In genomic region chr10:80215048-80215772, GRCm38 (mm10) we compare ENCODE assay signal across 12 mouse cellular contexts. TPM values are rescaled to one million over a fixed set of nuclear protein-coding genes. Genes with fewer than 3 reads are reported as not detected.
A peak's percentile ranks its signal among the peaks of the same experiment; 100 is the strongest.
DNase-seq lines count a peak whose midpoint lies in the region; ATAC-seq and TF ChIP-seq lines count a peak whose summit lies in the region.
"Had no signal": no experiment of that assay in that cellular context is flagged by ENCODE, and none has a peak within 500 bp of the region (broad histone marks: within the 10 kb centered on the region; RNA-seq: fewer than 3 reads in every experiment).

No protein-coding gene starts in this region.

- no peaks in the 10 kb centered on the region for H3K4me1 ChIP-seq in lung, postnatal 0 days (ENCODE audit: insufficient read depth, low read depth, low read length)
- peaks cover 16% of the 10 kb centered on the region for H3K4me1 ChIP-seq in embryonic facial prominence, embryonic 15.5 days
- 0 out of 2 replicates have a peak, but pooled peaks cover 2% of the 10 kb centered on the region for H3K4me1 ChIP-seq in hindbrain, embryonic 16.5 days (ENCODE audit: control insufficient read depth, insufficient read depth, low read depth, low read length)
- 0 out of 2 replicates have a peak, but pooled peaks cover 3% of the 10 kb centered on the region for H3K4me1 ChIP-seq in stomach, embryonic 15.5 days

- no peaks in the 10 kb centered on the region for H3K27me3 ChIP-seq in lung, postnatal 0 days (replicated peaks; ENCODE audit: insufficient read depth, low read length)
- no peaks in the 10 kb centered on the region for H3K27me3 ChIP-seq in embryonic facial prominence, embryonic 15.5 days
- no peaks in the 10 kb centered on the region for H3K27me3 ChIP-seq in hindbrain, embryonic 16.5 days (replicated peaks; ENCODE audit: control insufficient read depth, insufficient read depth, low read length)
- H3K27me3 ChIP-seq in stomach, embryonic 15.5 days (replicated peaks), result no peaks in the 10 kb centered on the region

- ATAC-seq in lung, postnatal 0 days, result no peak
- no peak for ATAC-seq in embryonic facial prominence, embryonic 15.5 days (ENCODE audit: insufficient number of reproducible peaks, low FRiP score, low TSS enrichment, low read depth)
- no peak for ATAC-seq in hindbrain, embryonic 16.5 days
- ATAC-seq in stomach, embryonic 15.5 days (ENCODE audit: insufficient read depth, low FRiP score, low read depth), result no peak
- ATAC-seq in activated CD4-positive, CD25-positive, alpha-beta regulatory T cell, adult 4 months, result no peak

- H3K4me2 ChIP-seq in lung, postnatal 0 days (replicated peaks; ENCODE audit: low read depth, low read length), result no peak overlapping the region
- no peak overlapping the region for H3K4me2 ChIP-seq in embryonic facial prominence, embryonic 15.5 days (replicated peaks)
- no peak overlapping the region for H3K4me2 ChIP-seq in hindbrain, embryonic 16.5 days (ENCODE audit: low read length)
- H3K4me2 ChIP-seq in stomach, embryonic 15.5 days, result no peak overlapping the region

- no peak overlapping the region for H3K9ac ChIP-seq in lung, postnatal 0 days (replicated peaks; ENCODE audit: low read depth)
- no peak overlapping the region for H3K9ac ChIP-seq in embryonic facial prominence, embryonic 15.5 days
- peak overlapping the region; percentile 38; the same call in 1 of the 2 replicates for H3K9ac ChIP-seq in hindbrain, embryonic 16.5 days (ENCODE audit: low read depth, low read length)
- H3K9ac ChIP-seq in stomach, embryonic 15.5 days, result no peak overlapping the region

- H3K27ac ChIP-seq in lung, postnatal 0 days (ENCODE audit: low read length), result no peak overlapping the region
- peak overlapping the region; percentile 40 for H3K27ac ChIP-seq in embryonic facial prominence, embryonic 15.5 days (replicated peaks)
- H3K27ac ChIP-seq in hindbrain, embryonic 16.5 days (ENCODE audit: low read depth, low read length), result no peak overlapping the region
- 0 out of 2 replicates have a peak overlapping the region, but pooled peaks have one; percentile 11 for H3K27ac ChIP-seq in stomach, embryonic 15.5 days

- no peaks in the 10 kb centered on the region for H3K36me3 ChIP-seq in lung, postnatal 0 days (ENCODE audit: insufficient read depth, low read length)
- H3K36me3 ChIP-seq in embryonic facial prominence, embryonic 15.5 days, result no peaks in the 10 kb centered on the region
- H3K36me3 ChIP-seq in hindbrain, embryonic 16.5 days (ENCODE audit: control insufficient read depth, insufficient read depth, low read length), result no peaks in the 10 kb centered on the region
- no peaks in the 10 kb centered on the region for H3K36me3 ChIP-seq in stomach, embryonic 15.5 days

- 32% methylated on average over 16 of the region's 16 CpGs for whole genome bisulfite sequencing in lung, postnatal 0 days
- WGBS in embryonic facial prominence, embryonic 15.5 days, result 23% methylated on average over 16 of the region's 16 CpGs
- WGBS in hindbrain, embryonic 16.5 days, result 18% methylated on average over 16 of the region's 16 CpGs
- WGBS in stomach, embryonic 15.5 days, result 28% methylated on average over 16 of the region's 16 CpGs

- intact Hi-C loops in left cerebral cortex, postnatal 4 days (cut with DNase I), result no loop called here

- no peak for TF ChIP-seq CTCF in lung, postnatal 0 days (IDR thresholded peaks at IDR 0.05)

- H3K4me3 ChIP-seq in lung, postnatal 0 days (ENCODE audit: low read depth, low read length), result no peak overlapping the region
- no peak overlapping the region for H3K4me3 ChIP-seq in embryonic facial prominence, embryonic 15.5 days (replicated peaks)
- no peak overlapping the region for H3K4me3 ChIP-seq in hindbrain, embryonic 16.5 days (ENCODE audit: low read length)
- H3K4me3 ChIP-seq in stomach, embryonic 15.5 days (replicated peaks), result no peak overlapping the region
- H3K4me3 ChIP-seq: erythroblast, embryonic 14.5 days had no signal

- TF ChIP-seq EP300 in lung, postnatal 0 days (IDR thresholded peaks at IDR 0.05), result no peak

- no peaks in the 10 kb centered on the region for H3K9me3 ChIP-seq in lung, postnatal 0 days (ENCODE audit: low read length)
- no peaks in the 10 kb centered on the region for H3K9me3 ChIP-seq in embryonic facial prominence, embryonic 15.5 days (replicated peaks)
- H3K9me3 ChIP-seq in hindbrain, embryonic 16.5 days (ENCODE audit: control insufficient read depth, low read length), result no peaks in the 10 kb centered on the region
- no peaks in the 10 kb centered on the region for H3K9me3 ChIP-seq in stomach, embryonic 15.5 days

- peak; percentile 28 for DNase-seq in lung, postnatal 0 days (ENCODE audit: low spot score)
- DNase-seq in lung, postnatal 10 days, result no peak
- no peak for DNase-seq in left cerebral cortex, postnatal 4 days
- no peak for DNase-seq in spleen, adult 18-20 months
- DNase-seq: kidney, postnatal 4 days; lung, postnatal 36 days had no signal

RNA-seq across cellular contexts. Expression of gene Mum1, which starts 11.0 kb away (rescaled TPM):
- polyA plus RNA-seq in lung, postnatal 0 days (2015; fragmentation: Nextera tagmentation; extraction: Ambion mirVana), result 34.0 and 36.9 TPM in 2 replicates
- polyA plus RNA-seq in embryonic facial prominence, embryonic 15.5 days (2015; fragmentation: Nextera tagmentation; extraction: Ambion mirVana), result 75.2 and 77.0 TPM in 2 replicates
- 38.0 and 38.7 TPM in 2 replicates for polyA plus RNA-seq in hindbrain, embryonic 16.5 days (2015; fragmentation: Nextera tagmentation; extraction: Ambion mirVana)
- 58.6 and 66.5 TPM in 2 replicates for polyA plus RNA-seq in stomach, embryonic 15.5 days (2015; fragmentation: Nextera tagmentation; extraction: Ambion mirVana)
- total RNA-seq in left cerebral cortex, postnatal 4 days (2021), result 10 to 100 TPM; 53.9 to 55.2 TPM
- polyA plus RNA-seq in activated CD4-positive, CD25-positive, alpha-beta regulatory T cell, adult 4 months (2017; shearing (Covaris generic)), result 10 to 100 TPM; 59.5 to 75.7 TPM

RNA-seq across cellular contexts. Expression of gene Ndufs7, which starts 33.7 kb away (rescaled TPM):
- 295 and 327 TPM in 2 replicates for polyA plus RNA-seq in lung, postnatal 0 days (2015; fragmentation: Nextera tagmentation; extraction: Ambion mirVana)
- 317 and 339 TPM in 2 replicates for polyA plus RNA-seq in embryonic facial prominence, embryonic 15.5 days (2015; fragmentation: Nextera tagmentation; extraction: Ambion mirVana)
- 349 and 361 TPM in 2 replicates for polyA plus RNA-seq in hindbrain, embryonic 16.5 days (2015; fragmentation: Nextera tagmentation; extraction: Ambion mirVana)
- polyA plus RNA-seq in stomach, embryonic 15.5 days (2015; fragmentation: Nextera tagmentation; extraction: Ambion mirVana), result 326 and 364 TPM in 2 replicates
- 100 to 1,000 TPM; 124 to 125 TPM for total RNA-seq in left cerebral cortex, postnatal 4 days (2021)
- polyA plus RNA-seq in activated CD4-positive, CD25-positive, alpha-beta regulatory T cell, adult 4 months (2017; shearing (Covaris generic)), result 100 to 1,000 TPM; 205 to 250 TPM

RNA-seq across cellular contexts. Expression of gene Efna2, which starts 35.9 kb away (rescaled TPM):
- 5.1 and 6.9 TPM in 2 replicates for polyA plus RNA-seq in lung, postnatal 0 days (2015; fragmentation: Nextera tagmentation; extraction: Ambion mirVana)
- polyA plus RNA-seq in embryonic facial prominence, embryonic 15.5 days (2015; fragmentation: Nextera tagmentation; extraction: Ambion mirVana), result 30.9 and 31.8 TPM in 2 replicates
- polyA plus RNA-seq in hindbrain, embryonic 16.5 days (2015; fragmentation: Nextera tagmentation; extraction: Ambion mirVana), result 21.5 and 22.7 TPM in 2 replicates
- polyA plus RNA-seq in stomach, embryonic 15.5 days (2015; fragmentation: Nextera tagmentation; extraction: Ambion mirVana), result 15.7 TPM in 2 replicates
- total RNA-seq in left cerebral cortex, postnatal 4 days (2021), result 10 to 100 TPM; 25.5 to 28.6 TPM
- not detected for polyA plus RNA-seq in activated CD4-positive, CD25-positive, alpha-beta regulatory T cell, adult 4 months (2017; shearing (Covaris generic))
- total RNA-seq: hematopoietic stem cell, adult 5-6 weeks had no signal

RNA-seq across cellular contexts. Expression of gene 1600002K03Rik, which starts 42.5 kb away (rescaled TPM):
- polyA plus RNA-seq in lung, postnatal 0 days (2015; fragmentation: Nextera tagmentation; extraction: Ambion mirVana), result 10.4 and 11.7 TPM in 2 replicates
- 12.0 and 13.6 TPM in 2 replicates for polyA plus RNA-seq in embryonic facial prominence, embryonic 15.5 days (2015; fragmentation: Nextera tagmentation; extraction: Ambion mirVana)
- 9.4 and 10.1 TPM in 2 replicates for polyA plus RNA-seq in hindbrain, embryonic 16.5 days (2015; fragmentation: Nextera tagmentation; extraction: Ambion mirVana)
- 17.5 and 19.7 TPM in 2 replicates for polyA plus RNA-seq in stomach, embryonic 15.5 days (2015; fragmentation: Nextera tagmentation; extraction: Ambion mirVana)
- 1 to 10 TPM; 6.0 to 6.1 TPM for total RNA-seq in left cerebral cortex, postnatal 4 days (2021)
- polyA plus RNA-seq in activated CD4-positive, CD25-positive, alpha-beta regulatory T cell, adult 4 months (2017; shearing (Covaris generic)), result 10 to 100 TPM; 18.0 to 22.7 TPM

RNA-seq across cellular contexts. Expression of gene Gamt, which starts 45.6 kb away (rescaled TPM):
- polyA plus RNA-seq in lung, postnatal 0 days (2015; fragmentation: Nextera tagmentation; extraction: Ambion mirVana), result 23.5 and 25.4 TPM in 2 replicates
- polyA plus RNA-seq in embryonic facial prominence, embryonic 15.5 days (2015; fragmentation: Nextera tagmentation; extraction: Ambion mirVana), result 72.3 and 88.0 TPM in 2 replicates
- 31.8 and 32.6 TPM in 2 replicates for polyA plus RNA-seq in hindbrain, embryonic 16.5 days (2015; fragmentation: Nextera tagmentation; extraction: Ambion mirVana)
- polyA plus RNA-seq in stomach, embryonic 15.5 days (2015; fragmentation: Nextera tagmentation; extraction: Ambion mirVana), result 111 and 148 TPM in 2 replicates
- 10 to 100 TPM; 21.9 to 23.0 TPM for total RNA-seq in left cerebral cortex, postnatal 4 days (2021)
- polyA plus RNA-seq in activated CD4-positive, CD25-positive, alpha-beta regulatory T cell, adult 4 months (2017; shearing (Covaris generic)), result under 1 TPM in 1 of 2 experiments, not detected in 1; 0.34 TPM

Comparison
In these comparisons a context has a peak if more than half of its experiments do, and no peak if none do; other contexts are left out.
1. H3K27ac ChIP-seq: peak in embryonic facial prominence, embryonic 15.5 days (single experiment) and stomach, embryonic 15.5 days (single experiment); none in lung, postnatal 0 days (single experiment) and hindbrain, embryonic 16.5 days (single experiment).